29 mouse cellular contexts compared by ENCODE assay signal in the genomic region with DNA sequence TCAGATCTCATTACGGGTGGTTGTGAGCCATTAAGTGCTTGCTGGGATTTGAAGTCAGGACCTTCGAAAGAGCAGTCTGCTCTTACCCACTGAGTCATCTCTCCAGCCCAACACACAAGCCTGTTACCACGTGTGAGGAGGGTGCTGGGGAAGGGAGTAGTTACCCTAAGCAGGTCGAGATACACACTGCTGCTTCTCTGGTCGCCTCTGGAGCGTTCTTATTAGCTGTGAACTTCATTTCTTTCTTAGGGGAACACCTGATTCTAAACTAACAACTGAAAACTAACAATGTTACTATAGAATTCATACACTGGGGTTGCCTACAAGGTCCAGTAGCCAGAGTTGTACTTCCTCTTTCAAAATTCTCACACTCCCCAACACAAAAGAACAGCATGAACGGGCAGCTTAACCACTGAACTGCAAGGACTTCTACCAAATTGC. TPM values are rescaled to one million over a fixed set of nuclear protein-coding genes. Genes with fewer than 3 reads are reported as not detected.
DNase-seq lines count a peak whose midpoint lies in the region; ATAC-seq and TF ChIP-seq lines count a peak whose summit lies in the region.
"Had no signal": no experiment of that assay in that cellular context is flagged by ENCODE, and none has a peak within 500 bp of the region (broad histone marks: within the 10 kb centered on the region; RNA-seq: fewer than 3 reads in every experiment).

No protein-coding gene starts in this region.

- no peak; the same call in 1 of the 2 replicates for TF ChIP-seq RAD21 in CH12.LX (IDR thresholded peaks at IDR 0.05; ENCODE audit: low read depth, low read length)

- no peak for DNase-seq in spleen, adult 2 months (ENCODE audit: low read depth in 1 of 2, low spot score in 2 of 2)
- no peak for DNase-seq in spleen, adult 18-20 months
- DNase-seq in CH12.LX (ENCODE audit: extremely low read depth): peak; percentile 77
- no peak for DNase-seq in thymus, postnatal 36 days
- DNase-seq in thymus, postnatal 25 days: no peak
- DNase-seq in layer of hippocampus, adult 8-10 months (ENCODE audit: low spot score in 2 of 2): no peak
- DNase-seq: adrenal gland, adult 2 months; cerebellum, adult 2 months; cerebellum, postnatal 14 days; gastrocnemius, postnatal 36 days; heart, adult 2 months; heart, postnatal 4 days; kidney, adult 18-20 months; kidney, postnatal 25 days; layer of hippocampus, postnatal 36 days; retina, postnatal 1 day; right cerebral cortex, postnatal 25 days; thymus, postnatal 14 days had no signal

- no peaks in the 10 kb centered on the region for H3K79me2 ChIP-seq in CH12.LX (replicated peaks; ENCODE audit: control insufficient read depth, extremely low read depth, insufficient read depth, poor library complexity, severe bottlenecking)

- no peak overlapping the region for H3K9ac ChIP-seq in CH12.LX (ENCODE audit: insufficient read depth, low read depth)
- H3K9ac ChIP-seq: forebrain, embryonic 13.5 days; heart, embryonic 12.5 days; hindbrain, embryonic 15.5 days; kidney, embryonic 15.5 days; liver, embryonic 15.5 days; lung, embryonic 15.5 days; midbrain, embryonic 12.5 days; stomach, embryonic 15.5 days had no signal

- H3K36me3 ChIP-seq in spleen, adult 2 months (ENCODE audit: control insufficient read depth, insufficient read depth, low read length): no peaks in the 10 kb centered on the region
- peaks cover 0 to 5% of the 10 kb centered on the region in 2 experiments for H3K36me3 ChIP-seq in CH12.LX (replicated peaks in 1 of 2; ENCODE audit: control insufficient read depth in 1 of 2, insufficient read depth in 1 of 2, low read length in 1 of 2)
- H3K36me3 ChIP-seq: heart, embryonic 12.5 days; hindbrain, embryonic 15.5 days; kidney, embryonic 15.5 days; lung, embryonic 15.5 days; midbrain, embryonic 12.5 days; stomach, embryonic 15.5 days had no signal

- dilution Hi-C loops in CH12.LX (cut with MboI; ENCODE audit: extremely low pct_ligation_motif_present, extremely low pct_unique_long_range_greater_than_20kb, low sequenced_read_pairs): no loop called here

- peaks cover 4% of the 10 kb centered on the region; the same call in 1 of the 2 replicates for H3K4me1 ChIP-seq in spleen, adult 2 months (ENCODE audit: control insufficient read depth, insufficient read depth, insufficient read length)
- peaks cover 9 to 30% of the 10 kb centered on the region in 2 experiments; a peak in 3 of 4 replicates for H3K4me1 ChIP-seq in CH12.LX (ENCODE audit: control insufficient read depth in 1 of 2, insufficient read depth in 2 of 2)
- H3K4me1 ChIP-seq: forebrain, embryonic 13.5 days; hindbrain, embryonic 15.5 days; kidney, embryonic 15.5 days; lung, embryonic 15.5 days; midbrain, embryonic 12.5 days; stomach, embryonic 15.5 days had no signal

- TF ChIP-seq CTCF in spleen, adult 2 months (IDR thresholded peaks at IDR 0.05; ENCODE audit: extremely low read depth, insufficient read depth, insufficient read length, insufficient replicate concordance): no peak
- TF ChIP-seq CTCF in CH12.LX (conservative IDR thresholded peaks at IDR 0.05 in 1 of 2, IDR thresholded peaks at IDR 0.05 in 1 of 2; ENCODE audit: low read depth in 2 of 2, low read length in 2 of 2): no peak

- TF ChIP-seq POLR2A in spleen, adult 2 months (IDR thresholded peaks at IDR 0.05; ENCODE audit: low read depth, low read length): no peak
- peak; percentile 33; the same call in 1 of the 2 replicates for TF ChIP-seq POLR2A in CH12.LX (IDR thresholded peaks at IDR 0.05; ENCODE audit: low read depth, low read length)

- H3K27ac ChIP-seq in spleen, adult 2 months (ENCODE audit: insufficient read depth, low read length): peak overlapping the region; percentile 70
- H3K27ac ChIP-seq in CH12.LX (ENCODE audit: insufficient read depth, low read depth): peak overlapping the region; percentile 74
- H3K27ac ChIP-seq: forebrain, embryonic 13.5 days; heart, adult 2 months; hindbrain, embryonic 15.5 days; kidney, embryonic 15.5 days; liver, embryonic 15.5 days; lung, embryonic 15.5 days; midbrain, embryonic 12.5 days; stomach, embryonic 15.5 days had no signal

- H3K4me2 ChIP-seq in CH12.LX (ENCODE audit: insufficient read depth, low read depth, poor library complexity, severe bottlenecking): peak overlapping the region; percentile 47; the same call in 1 of the 2 replicates
- H3K4me2 ChIP-seq: forebrain, embryonic 13.5 days; heart, embryonic 12.5 days; hindbrain, embryonic 15.5 days; kidney, embryonic 15.5 days; liver, embryonic 15.5 days; lung, embryonic 15.5 days; midbrain, embryonic 12.5 days; stomach, embryonic 15.5 days had no signal

- in situ Hi-C loops in CH12.LX (cut with MboI; ENCODE audit: low pct_ligation_motif_present, low pct_unique_long_range_greater_than_20kb, low sequenced_read_pairs): no loop called here

- H3K9me3 ChIP-seq in CH12.LX (replicated peaks; ENCODE audit: low read length): no peaks in the 10 kb centered on the region
- H3K9me3 ChIP-seq: forebrain, embryonic 13.5 days; heart, embryonic 12.5 days; hindbrain, embryonic 15.5 days; kidney, embryonic 15.5 days; liver, embryonic 15.5 days; lung, embryonic 15.5 days; megakaryocyte, embryonic 14.5 days; midbrain, embryonic 12.5 days; stomach, embryonic 15.5 days had no signal

- H3K4me3 ChIP-seq in spleen, adult 2 months (ENCODE audit: extremely low read depth, insufficient read depth, insufficient read length): no peak overlapping the region
- no peak overlapping the region for H3K4me3 ChIP-seq in CH12.LX (replicated peaks in 1 of 3; ENCODE audit: low read depth in 2 of 3, low read length in 2 of 3, poor library complexity in 1 of 3)
- H3K4me3 ChIP-seq: forebrain, embryonic 13.5 days; heart, adult 2 months; heart, embryonic 12.5 days; hindbrain, embryonic 15.5 days; kidney, embryonic 15.5 days; liver, embryonic 15.5 days; lung, embryonic 15.5 days; megakaryocyte, embryonic 14.5 days; midbrain, embryonic 12.5 days; stomach, embryonic 15.5 days had no signal

- peak; percentile 44 to 54; a peak in 2 of 4 replicates for ATAC-seq in hematopoietic stem cell, adult 5-6 weeks (replicated peaks in 1 of 2; ENCODE audit: insufficient read depth in 1 of 2, low FRiP score in 2 of 2, low TSS enrichment in 1 of 2, low read depth in 1 of 2, poor library complexity in 2 of 2, severe bottlenecking in 2 of 2)
- peak; percentile 76 for ATAC-seq in neutrophil, adult 5-6 weeks (ENCODE audit: extremely low read depth, insufficient number of reproducible peaks, low FRiP score, poor library complexity, severe bottlenecking)
- ATAC-seq: forebrain, embryonic 13.5 days had no signal

- H3K27me3 ChIP-seq in spleen, adult 2 months (ENCODE audit: control insufficient read depth, insufficient read depth, low read length): no peaks in the 10 kb centered on the region
- no peaks in the 10 kb centered on the region for H3K27me3 ChIP-seq in CH12.LX (replicated peaks)
- H3K27me3 ChIP-seq: forebrain, embryonic 13.5 days; hindbrain, embryonic 15.5 days; kidney, embryonic 15.5 days; liver, embryonic 15.5 days; lung, embryonic 15.5 days; megakaryocyte, embryonic 14.5 days; midbrain, embryonic 12.5 days; stomach, embryonic 15.5 days had no signal

- TF ChIP-seq EP300 in CH12.LX (IDR thresholded peaks at IDR 0.05; ENCODE audit: low read length): peak; percentile 56

- WGBS in spleen, adult 2 months: 21% methylated on average over 7 of the region's 7 CpGs

TF ChIP-seq in CH12.LX, 34 proteins besides CTCF, POLR2A, EP300 and RAD21 (continues in another document):
- TF ChIP-seq SIN3A (IDR thresholded peaks at IDR 0.05; ENCODE audit: low read length): peak; percentile 44; the same call in 1 of the 2 replicates
- no peak for TF ChIP-seq CHD2 (IDR thresholded peaks at IDR 0.05; ENCODE audit: low read length)
- no peak; the same call in 1 of the 2 replicates for TF ChIP-seq JUND (conservative IDR thresholded peaks at IDR 0.05; ENCODE audit: low read depth, low read length)
- TF ChIP-seq HCFC1 (IDR thresholded peaks at IDR 0.05; ENCODE audit: low read depth, low read length): no peak
- TF ChIP-seq TBP (conservative IDR thresholded peaks at IDR 0.05; ENCODE audit: low read depth, low read length): no peak
- TF ChIP-seq USF2 (conservative IDR thresholded peaks at IDR 0.05; ENCODE audit: low read depth, low read length): no peak
- TF ChIP-seq UBTF (IDR thresholded peaks at IDR 0.05; ENCODE audit: low read depth, low read length): no peak
- TF ChIP-seq GABPA (IDR thresholded peaks at IDR 0.05; ENCODE audit: insufficient replicate concordance, low read depth, low read length): no peak
- no peak for TF ChIP-seq MEF2A (IDR thresholded peaks at IDR 0.05; ENCODE audit: borderline replicate concordance, low read depth, low read length)
- no peak for TF ChIP-seq NELFE (IDR thresholded peaks at IDR 0.05; ENCODE audit: low read depth, low read length)
- TF ChIP-seq NRF1 (IDR thresholded peaks at IDR 0.05; ENCODE audit: low read depth, low read length): no peak
- TF ChIP-seq JUN (IDR thresholded peaks at IDR 0.05; ENCODE audit: insufficient read depth, low read depth, low read length): no peak
- TF ChIP-seq ZMIZ1 (IDR thresholded peaks at IDR 0.05; ENCODE audit: low read depth, low read length): no peak
- no peak for TF ChIP-seq MAFK (IDR thresholded peaks at IDR 0.05; ENCODE audit: insufficient replicate concordance, low read length)
- TF ChIP-seq MYC (IDR thresholded peaks at IDR 0.05; ENCODE audit: low read depth, low read length): peak; percentile 96

RNA-seq across cellular contexts. Expression of gene Rabgef1, which starts 11.8 kb away (rescaled TPM):
- polyA plus RNA-seq in spleen, adult 2 months (2012; rRNA removed): 16.4 and 17.6 TPM in 2 replicates
- total RNA-seq in CH12.LX (2012; rRNA removed) (26.4 and 26.7 TPM in 2 replicates), CH12.LX (2014; rRNA removed) (19.3 and 20.1 TPM in 2 replicates)
- 31.6 and 34.4 TPM in 2 replicates for polyA plus RNA-seq in CH12.LX (2012; ENCODE audit: insufficient read length, low read depth)
- 35.6 and 47.9 TPM in 2 replicates for total RNA-seq in hematopoietic stem cell, adult 5-6 weeks (2017)
- 52.1 and 58.2 TPM in 2 replicates for total RNA-seq in neutrophil, adult 5-6 weeks (2017)
- total RNA-seq in layer of hippocampus, adult 8-10 months (2022): 10 to 100 TPM; 48.9 to 51.9 (median 49.3) TPM

RNA-seq across cellular contexts. Expression of gene Kctd7, which starts 15.1 kb away (rescaled TPM):
- polyA plus RNA-seq in spleen, adult 2 months (2012; rRNA removed): 5.2 and 8.9 TPM in 2 replicates
- total RNA-seq in CH12.LX (2012; rRNA removed) (3.7 and 4.3 TPM in 2 replicates), CH12.LX (2014; rRNA removed) (2.8 and 3.3 TPM in 2 replicates)
- polyA plus RNA-seq in CH12.LX (2012; ENCODE audit: insufficient read length, low read depth): 2.6 and 2.8 TPM in 2 replicates
- total RNA-seq in hematopoietic stem cell, adult 5-6 weeks (2017): 3.3 and 6.4 TPM in 2 replicates
- 3.0 and 5.3 TPM in 2 replicates for total RNA-seq in neutrophil, adult 5-6 weeks (2017)
- total RNA-seq in layer of hippocampus, adult 8-10 months (2022): 10 to 100 TPM; 11.4 to 18.4 (median 12.8) TPM

RNA-seq across cellular contexts. Expression of gene Tmem248, which starts 57.1 kb away (rescaled TPM):
- polyA plus RNA-seq in spleen, adult 2 months (2012; rRNA removed): 18.6 and 26.9 TPM in 2 replicates
- total RNA-seq in CH12.LX (2012; rRNA removed) (82.9 and 100 TPM in 2 replicates), CH12.LX (2014; rRNA removed) (72.1 and 77.6 TPM in 2 replicates)
- 80.9 and 87.7 TPM in 2 replicates for polyA plus RNA-seq in CH12.LX (2012; ENCODE audit: insufficient read length, low read depth)
- 40.9 and 43.5 TPM in 2 replicates for total RNA-seq in hematopoietic stem cell, adult 5-6 weeks (2017)
- total RNA-seq in neutrophil, adult 5-6 weeks (2017): 32.9 and 34.9 TPM in 2 replicates
- total RNA-seq in layer of hippocampus, adult 8-10 months (2022): 10 to 100 TPM; 40.7 to 43.8 (median 41.8) TPM
